Mouse (Mus musculus) thymus, postnatal 25 days (tissue): ENCODE measurements at regions not wholly inside any gene's neighbourhood (a gene's known extent, or its start where the extent isn't known, plus 50 kb on each side); places are given as distances from the start of the nearest gene placed in this dataset.

Experiments
- DNase-seq: peaks from one replicate; pipeline ENCODE4 v3.0.0; 2022

DNA sequence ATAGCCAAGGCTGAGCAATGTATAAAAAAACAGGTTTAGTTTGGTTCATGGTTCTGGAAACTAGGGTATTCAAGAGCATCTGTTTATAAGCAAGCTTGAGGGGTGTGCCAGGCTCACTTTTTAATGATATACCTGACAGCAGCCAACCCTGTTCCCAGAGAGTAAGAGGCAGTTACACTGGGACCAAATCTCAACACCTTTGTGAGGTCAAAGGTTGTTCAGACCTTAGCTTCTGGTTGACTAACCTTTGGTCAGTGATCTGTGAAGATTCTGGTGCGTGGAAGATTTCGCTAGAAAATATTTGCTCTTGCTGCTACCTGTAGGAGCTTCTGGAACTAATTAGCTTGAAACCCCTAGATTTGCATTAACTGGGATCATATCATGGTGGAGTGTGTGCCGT lies 140.8 kb downstream of the Bod1 start:
- DNase-seq = no peak

DNA sequence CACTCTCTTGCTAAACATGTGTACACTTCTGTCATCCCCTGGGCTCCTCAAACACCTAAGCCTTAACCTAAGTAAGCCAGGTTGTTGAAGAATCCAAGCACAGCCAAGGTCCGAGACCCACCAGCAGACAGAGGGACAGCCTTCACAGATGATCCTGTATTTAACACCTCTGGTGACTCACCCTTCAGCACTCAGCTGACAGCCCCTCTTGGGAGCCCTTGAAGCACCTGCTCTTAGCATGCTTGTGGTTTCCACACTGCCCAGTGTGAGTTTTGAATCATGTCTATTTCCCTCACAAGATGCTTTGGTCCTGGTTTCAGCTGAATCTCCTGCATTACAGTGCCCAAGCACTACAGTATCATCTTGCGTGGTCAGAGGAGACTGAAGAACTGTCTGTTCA lies 142.0 kb downstream of the Bod1 start:
- no peak for DNase-seq

DNA sequence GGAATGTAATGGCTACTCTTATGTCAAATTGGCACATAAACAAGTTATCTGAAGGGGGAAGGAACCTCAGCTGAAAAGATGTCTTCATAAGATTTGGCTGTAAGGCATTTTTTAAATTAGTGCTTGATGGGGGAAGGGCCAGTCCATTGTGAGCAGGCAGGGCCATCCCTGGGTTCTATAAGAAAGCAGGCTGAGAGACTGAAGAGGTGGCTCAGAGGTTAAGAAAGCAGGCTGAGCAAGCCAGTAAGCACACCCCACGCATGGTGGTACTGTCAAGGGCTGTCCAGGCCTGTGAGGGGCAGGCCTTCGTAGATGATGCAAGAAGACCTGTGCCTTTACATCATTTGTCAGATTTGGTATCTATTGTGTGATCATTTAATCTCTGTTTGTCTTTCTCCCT lies 147.0 kb downstream of the Bod1 start:
- DNase-seq = no peak

DNA sequence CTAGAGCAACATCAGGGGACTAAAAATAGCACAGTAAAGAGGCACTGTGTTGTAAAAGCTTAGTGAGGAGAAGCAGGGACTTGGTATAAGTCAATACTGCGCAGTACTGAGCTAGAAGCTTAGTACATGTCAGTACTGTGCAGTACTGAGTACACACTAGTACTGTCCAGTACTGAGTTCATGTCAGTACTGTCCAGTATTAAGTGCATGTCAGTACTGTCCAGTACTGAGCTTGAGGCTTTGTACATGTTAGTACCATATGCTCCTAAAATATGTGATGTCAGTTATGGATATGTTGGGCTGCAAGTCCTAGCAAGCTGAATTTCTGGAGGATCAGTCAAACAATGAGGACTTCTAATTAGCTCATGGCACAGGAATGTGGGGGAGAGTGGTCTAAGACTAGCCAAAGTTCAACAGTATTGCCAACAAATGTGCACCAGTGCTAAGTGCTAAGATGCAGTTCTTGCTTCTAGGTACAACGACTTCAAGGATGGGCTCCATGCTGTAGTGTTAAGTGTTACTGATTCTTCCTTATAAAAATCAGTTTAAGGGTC lies 147.5 kb downstream of the Bod1 start:
- no peak for DNase-seq

DNA sequence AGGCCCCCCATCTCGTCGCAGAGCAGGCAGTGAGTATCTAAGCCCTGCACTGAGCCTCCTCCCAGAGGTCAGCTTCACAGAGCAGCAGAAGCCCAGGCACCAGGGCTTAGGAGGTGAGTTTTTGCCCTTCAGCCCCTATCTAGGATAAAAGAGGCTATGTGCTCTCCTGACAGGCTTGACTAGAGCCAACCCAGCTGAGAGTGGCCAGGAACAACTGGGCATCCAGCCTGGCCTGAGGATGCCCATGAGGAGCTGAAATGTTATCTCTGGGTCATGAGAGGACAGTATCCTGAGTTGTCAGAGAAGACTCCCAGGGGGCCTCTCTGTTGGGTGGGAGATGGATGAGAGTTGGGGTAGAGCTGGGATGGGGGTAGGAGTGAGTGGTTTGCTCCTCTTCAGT lies 149.6 kb downstream of the Bod1 start:
- no peak for DNase-seq

DNA sequence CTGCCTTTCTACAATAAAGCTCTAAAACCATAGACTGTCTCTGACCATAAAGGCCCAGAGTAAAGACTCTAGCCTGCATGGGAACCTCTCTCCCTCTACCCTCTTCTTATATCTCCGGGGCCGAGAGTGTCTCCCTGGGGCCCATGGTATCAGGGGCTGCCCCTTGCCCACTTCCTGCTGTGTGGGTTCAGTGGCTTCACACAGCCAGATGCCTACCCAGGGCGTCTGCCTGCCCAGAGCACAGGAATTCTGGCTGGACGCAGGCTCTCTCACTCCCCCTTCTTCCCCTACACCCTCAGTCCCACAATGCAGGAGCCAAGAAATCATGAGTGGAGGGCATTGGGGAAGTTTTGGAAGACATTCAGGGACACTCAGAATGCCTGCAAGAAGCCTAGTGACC lies 150.8 kb downstream of the Bod1 start:
- no peak for DNase-seq

DNA sequence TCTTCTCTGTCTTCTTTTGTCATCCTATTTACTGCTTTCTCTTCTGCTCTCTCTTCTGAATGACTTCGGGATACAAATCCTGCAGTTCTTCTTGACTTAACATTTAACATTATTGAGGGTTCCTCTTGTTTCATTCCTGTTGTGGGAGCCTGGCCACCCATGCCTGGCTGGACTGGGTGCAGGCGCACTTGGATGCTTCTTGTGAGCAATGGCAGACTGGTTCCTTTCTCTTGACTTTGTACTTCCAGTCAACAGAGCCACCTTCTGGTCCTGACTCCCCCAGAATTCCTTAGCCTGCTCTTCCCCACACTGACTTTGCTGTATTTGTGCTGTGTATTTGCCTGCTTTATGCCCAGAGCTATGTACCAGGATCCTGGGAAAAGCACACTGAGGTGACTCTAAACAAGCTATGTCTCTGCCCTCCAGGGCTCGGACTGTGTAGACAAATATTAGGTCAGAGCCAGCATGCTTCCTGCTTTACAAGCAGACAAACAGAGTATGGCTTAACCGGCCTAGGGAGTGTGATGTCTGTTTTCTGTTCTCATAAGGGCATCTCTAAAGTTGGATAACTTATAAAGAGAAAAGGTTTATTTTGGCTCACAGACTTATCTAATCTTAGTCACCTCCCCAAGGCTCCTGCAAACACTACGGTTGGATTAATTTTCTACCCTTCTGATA lies 133.5 kb upstream of the Stc2 start:
- no peak for DNase-seq

DNA sequence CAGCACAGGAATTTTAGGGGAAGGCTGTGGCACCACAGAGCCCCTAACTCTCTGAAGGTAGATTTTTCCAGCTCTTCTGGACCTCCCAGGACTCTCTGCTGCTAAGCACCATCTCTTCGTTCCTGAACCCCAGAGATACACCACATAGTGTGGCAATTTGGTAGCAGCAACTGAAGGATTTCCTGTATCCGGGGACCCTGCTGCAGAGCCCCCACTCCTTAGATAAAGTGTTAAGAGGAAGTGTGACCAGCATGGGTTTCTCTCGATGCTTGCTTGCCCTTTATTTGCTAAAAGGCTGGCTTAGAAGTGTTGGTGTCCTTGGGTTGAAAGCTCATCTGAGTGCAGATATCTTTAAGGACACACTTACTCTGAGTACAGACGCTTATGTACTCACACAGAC lies 115.6 kb upstream of the Stc2 start:
- DNase-seq = no peak

DNA sequence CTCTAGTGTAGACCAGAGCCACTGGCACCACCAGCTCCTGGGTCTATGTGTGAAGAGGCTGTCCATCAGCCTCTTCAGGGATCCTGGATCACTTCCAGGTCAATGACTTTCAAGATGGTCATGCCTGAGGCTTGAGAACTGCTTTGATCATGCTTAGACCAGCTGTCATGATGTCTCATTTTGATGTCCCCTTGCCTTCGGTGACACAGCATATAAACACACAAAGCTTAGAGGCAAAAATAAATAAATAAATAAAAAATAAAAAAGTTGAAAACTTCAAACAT lies 111.1 kb upstream of the Stc2 start:
- DNase-seq = no peak

DNA sequence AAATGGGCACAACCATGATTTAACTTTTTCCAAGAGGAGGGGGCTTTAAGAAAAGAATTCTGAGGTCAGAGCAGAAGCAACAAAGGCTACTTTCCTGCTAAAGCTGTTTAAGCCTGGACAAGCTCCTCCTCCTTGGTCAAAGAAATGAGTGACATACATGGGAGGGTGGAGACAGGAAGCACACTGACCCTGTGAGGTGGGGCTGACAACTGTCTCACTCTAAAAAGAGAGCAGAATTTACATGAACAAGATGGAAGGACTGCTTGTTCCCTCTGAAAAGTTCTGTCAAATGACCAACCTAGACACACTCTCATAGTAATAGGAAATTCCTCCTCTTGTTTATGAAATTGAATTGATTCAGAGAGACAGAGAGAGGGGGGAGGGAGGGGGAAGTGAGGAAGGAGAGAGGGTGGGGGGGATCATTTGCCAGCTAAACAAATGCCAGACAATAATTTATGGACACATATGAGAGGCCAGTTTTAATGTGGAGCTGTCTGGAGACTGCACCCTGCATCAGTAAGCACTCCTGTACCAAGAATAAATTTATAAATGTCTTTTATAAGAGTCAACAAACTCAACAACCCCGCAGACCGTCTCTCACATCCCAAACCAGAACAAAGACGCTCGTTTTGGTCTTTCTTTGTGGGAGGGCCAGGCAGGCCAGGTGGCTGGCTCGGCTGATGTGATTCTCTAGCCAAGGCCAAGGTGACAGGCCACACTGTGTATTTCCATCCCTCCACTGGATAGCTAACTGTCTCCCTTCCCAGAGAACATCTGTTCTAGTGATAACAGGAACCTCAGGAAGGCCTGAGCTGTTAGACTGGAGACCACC lies 110.6 kb upstream of the Stc2 start:
- no peak for DNase-seq

DNA sequence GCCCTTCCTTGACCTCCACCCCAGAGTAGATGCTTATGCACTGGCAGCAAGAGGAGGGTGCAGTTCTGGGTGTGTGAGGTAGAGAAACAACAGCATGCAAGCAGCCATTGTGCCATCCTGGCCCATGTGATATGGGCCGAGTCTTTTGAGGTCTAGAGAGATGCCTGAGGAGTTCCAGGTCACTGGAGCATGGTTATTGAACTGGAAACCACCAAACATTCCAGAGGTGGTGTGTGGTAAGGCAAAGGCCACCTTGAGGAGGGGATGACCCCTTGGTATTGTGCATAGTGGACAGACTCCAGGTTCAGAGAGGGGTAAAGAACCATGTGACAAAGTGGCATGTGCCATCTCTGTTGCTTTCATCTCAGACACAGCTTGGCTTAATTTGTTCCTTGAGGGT lies 107.9 kb upstream of the Stc2 start:
- DNase-seq = no peak

DNA sequence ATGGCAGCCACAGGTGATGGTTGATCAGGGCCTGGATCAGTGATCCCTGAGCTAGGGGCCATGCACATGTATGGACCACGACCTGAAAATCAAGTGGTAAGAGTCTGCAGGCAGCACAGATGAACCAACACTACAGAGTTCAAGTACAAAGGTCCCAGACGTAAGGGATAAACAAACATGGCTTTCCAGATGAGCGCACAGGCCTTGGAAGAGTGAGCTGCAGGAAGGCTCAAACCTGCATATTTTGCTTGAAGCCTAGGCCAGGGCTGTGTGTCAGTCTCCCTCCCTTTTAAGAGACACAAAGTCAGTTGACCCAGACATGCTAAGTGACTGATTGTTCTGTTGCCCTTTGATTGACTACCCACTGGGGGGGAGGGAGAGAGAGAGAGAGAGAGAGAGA lies 107.2 kb upstream of the Stc2 start:
- DNase-seq = no peak

DNA sequence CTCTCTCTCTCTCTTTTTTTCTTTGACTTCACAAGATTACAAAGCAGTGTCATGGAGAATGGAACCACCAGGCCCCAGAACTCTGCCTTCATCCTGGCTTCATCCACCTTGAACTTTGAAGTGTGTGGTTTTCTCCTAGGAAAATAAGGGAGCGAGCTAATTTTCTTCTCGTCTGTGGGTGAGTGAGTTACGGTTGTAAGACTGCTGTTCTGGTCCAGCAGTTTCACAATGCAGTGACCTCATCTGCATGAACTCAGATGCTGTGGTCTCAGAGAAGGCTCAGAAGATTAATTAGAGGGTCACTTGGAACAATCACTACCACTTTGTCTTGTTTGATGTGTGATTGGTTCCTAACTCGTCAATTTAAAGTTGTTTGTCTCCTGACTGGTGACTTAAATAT lies 103.1 kb upstream of the Stc2 start:
- DNase-seq = no peak

DNA sequence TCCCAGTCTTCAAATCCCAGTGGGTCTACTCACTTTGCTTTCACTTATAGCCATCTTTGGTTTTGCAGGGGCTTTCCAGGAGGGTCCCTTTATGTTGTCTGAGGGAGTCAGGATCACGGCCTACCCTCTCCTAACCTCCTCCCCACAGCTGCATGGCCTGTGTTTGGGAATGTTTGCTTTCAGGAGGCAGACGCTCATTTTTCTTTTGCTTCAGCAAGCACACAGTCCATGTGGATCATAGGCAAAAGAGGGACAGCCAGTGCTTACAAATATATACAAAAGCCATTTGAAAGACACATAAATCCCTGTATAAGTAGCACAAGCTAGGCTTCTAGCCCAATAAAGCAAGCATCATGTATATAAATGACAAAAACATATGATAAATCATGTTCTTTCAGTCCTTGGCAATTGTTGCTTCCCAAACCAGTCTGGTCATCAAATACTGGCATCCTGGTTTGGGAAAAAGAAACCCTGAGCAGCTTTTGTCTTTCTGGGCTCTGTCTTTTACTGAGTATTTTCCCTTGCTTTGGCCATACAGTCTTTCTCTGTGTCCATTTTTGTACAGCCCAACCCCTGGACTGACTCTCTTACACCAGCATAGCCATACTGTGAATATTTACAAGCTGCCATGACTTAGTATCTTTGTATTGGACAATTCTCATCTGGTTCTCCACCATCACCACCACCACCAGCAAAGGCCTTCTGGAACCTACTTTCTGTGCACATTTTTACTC lies 101.0 kb upstream of the Stc2 start:
- DNase-seq = no peak

DNA sequence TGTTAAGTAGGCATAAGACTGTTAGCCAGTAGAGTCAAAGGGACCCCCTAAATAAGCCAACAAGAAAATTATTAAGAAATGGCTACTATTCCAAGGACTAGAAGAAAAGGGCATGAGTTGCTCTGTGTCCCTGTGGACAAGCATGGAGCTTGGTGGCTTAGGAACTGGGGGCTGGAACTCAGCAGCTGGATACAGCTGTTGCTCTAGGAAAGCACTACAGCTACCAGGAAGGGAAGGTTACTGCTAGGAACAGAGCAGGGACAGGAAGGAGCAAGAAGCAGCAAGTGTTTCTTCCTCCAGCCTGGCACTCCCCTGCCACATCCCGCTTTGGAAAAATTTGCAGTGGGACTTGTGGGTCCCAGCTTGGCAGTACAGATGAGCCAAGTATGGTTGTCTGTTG lies 95.0 kb upstream of the Stc2 start:
- DNase-seq = no peak

DNA sequence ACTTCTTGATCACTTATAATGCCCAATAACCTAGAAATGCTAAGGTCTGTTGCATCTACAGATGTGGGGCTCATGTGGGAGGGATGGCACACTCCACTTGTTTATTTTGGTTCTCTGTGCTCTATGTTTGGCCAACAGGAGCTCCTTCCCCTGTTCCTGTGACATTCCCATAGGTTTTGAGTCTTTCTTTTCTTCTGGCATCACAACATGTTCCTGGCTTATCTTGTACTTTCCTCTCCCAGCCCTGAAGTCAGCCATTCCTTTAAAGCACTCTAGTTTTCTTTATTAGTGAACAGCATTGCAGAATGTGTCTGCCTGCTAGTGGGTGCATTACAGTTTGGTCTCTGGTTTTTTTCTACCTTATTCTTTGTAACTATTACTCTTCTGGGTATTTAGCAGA lies 92.6 kb upstream of the Stc2 start:
- DNase-seq = no peak

DNA sequence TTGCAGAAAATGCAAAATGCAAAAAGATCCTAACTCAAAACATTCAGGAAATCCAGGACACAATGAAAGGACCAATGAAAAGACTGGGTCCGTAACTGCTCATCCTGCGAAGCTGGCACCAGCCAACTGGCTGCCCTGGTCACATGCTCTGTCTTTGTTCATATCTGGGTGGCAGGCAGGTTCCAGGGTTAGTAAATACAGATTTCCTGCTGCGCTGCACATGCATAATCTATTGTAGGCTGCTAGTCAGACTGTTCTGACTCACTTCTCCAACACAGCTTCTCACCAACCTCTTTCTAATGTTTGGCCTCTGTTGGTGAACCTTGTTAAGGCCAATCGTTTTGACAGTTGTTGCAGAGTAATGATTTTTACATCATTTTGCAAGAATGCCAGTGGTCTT lies 92.0 kb upstream of the Stc2 start:
- DNase-seq = no peak

DNA sequence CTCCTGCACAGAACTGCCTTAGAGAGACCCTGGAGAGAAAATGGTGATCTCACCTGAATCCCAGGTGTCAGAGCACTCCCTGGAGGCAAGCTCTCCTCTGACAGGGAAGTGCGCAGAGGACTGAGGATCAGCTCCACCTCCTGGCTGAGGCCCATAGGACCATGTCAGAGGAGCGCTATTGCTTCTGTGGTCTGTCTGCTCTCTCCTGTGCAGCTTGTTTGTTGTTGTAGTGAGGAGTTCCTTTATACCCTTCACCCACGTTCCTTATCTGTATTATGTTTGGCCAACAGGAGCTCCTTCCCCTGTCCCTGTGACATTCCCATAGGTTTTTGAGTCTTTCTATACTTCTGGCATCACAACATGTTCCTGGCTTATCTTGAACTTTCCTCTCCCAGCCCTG lies 91.5 kb upstream of the Stc2 start:
- no peak for DNase-seq

DNA sequence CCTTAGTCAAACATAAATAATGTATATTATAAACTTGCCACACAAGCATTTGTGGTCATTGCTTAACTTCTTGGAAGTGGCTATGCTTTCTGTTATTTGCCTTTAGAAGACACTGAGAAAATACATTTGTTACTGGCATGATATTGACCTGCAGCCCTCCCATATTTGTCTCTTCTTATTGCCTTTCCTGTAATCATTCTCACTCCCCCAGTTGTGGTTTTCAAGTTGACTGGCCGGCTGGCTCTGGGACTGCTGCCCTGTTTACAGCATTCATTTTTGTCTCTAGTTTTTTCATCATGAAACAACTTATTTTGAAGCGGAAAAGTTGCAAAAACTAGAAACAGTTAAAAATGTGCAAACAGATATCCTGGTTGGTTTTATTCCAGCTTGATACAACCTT lies 57.5 kb upstream of the Stc2 start:
- DNase-seq = no peak
